Mouse (Mus musculus): ENCODE results near the gene Hs2st1.

Hs2st1 gene

DNA sequence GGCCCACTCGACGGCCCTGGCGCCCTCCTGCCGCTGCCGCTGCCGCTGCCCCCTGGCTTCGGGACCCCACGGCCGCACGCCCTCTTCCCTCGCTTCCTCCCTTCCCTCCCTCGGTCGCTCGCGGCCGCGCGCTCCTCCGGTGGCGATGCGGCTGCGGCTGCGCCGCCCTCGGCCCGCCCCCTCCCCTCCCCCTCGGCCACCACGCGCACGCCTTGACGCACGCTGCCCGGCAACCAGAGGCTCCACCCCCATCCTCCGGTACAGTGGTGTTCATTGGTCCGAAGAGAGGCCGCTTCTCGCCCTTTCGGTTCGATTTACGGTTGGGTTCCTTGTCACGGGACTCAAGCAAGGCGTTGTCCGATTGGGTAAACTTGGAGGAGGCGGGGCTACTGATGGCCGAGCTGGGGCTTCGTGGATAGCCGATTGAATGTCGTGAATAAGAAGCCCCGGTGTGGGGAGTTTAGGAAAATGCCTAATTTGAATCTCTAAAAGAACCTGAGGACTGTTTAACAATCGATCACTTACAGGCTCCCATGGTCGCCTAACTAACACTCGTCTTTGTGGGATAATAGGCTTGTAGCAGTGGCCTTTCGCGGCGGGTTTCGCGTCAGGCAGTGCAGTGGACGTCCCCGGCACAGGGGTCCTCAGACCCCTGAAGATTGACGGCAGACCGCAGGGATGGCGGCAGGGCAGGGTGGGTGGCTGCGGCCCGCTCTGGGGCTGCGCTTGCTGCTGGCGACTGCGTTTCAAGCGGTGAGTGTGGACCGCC lies at the start of gene Hs2st1, which contains the start of gene Selenof:
Gene Hs2st1, minus strand, starts transcription at position 135 of the 769 bp plus-strand sequence.
Gene Selenof, plus strand, starts transcription at position 258 of the 769 bp plus-strand sequence.
- peak; percentile 100 for DNase-seq (ENCODE audit: low read depth, low spot score)

DNA sequence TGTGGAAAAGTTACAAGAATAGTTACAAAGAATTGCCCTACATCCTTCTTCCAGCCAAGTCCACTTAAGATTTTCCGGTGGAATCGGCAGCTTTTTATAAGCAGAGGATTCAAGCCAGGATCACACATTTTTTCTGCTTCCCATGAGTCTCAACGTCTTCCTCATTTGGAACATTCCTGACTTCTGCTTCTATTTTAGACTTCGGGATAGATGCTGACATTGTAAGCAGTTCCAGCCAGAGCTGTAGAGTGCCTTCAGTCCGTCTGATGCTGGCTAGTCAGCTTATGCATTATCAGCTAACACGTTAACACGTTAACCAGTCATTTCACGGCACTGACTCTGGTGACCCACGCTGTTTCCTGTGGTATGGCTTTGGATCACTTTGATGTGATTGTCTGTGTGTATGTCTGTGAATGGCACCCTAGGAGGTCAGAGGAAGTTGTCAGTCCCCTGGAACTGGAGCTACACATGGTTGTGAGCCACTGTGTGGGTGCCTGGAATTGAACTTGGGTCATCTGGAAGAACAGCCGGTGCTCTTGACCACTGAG lies 47.7 kb upstream of the Hs2st1 start:
- no peak for DNase-seq (ENCODE audit: low read depth, low spot score)

- DNase-seq (ENCODE audit: low read depth, low spot score) = peak; percentile 83
Measured at GRCm38 (mm10) chr3:144616654-144617425, 46.9 kb upstream of the Hs2st1 start.

DNA sequence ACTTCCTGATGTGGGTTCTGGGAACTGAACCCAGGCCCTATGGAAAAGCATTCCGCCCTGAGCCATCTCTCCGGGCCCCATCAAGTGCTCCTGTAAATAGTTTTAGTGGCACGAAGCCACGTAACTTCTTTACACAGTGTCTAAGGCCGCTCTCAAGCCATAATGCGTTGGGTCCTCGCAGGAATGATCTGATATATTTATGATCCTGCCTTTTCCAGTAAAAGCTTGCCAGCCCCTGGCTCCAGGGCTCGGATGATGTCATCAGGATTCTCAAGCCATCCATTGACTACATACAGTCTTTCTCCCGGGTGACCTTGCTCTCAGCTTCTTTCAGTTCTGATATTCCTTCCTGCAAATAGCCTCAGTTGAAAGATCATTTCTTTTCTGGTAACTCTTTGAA lies 45.5 kb upstream of the Hs2st1 start:
- no peak for DNase-seq (ENCODE audit: low read depth, low spot score)

DNA sequence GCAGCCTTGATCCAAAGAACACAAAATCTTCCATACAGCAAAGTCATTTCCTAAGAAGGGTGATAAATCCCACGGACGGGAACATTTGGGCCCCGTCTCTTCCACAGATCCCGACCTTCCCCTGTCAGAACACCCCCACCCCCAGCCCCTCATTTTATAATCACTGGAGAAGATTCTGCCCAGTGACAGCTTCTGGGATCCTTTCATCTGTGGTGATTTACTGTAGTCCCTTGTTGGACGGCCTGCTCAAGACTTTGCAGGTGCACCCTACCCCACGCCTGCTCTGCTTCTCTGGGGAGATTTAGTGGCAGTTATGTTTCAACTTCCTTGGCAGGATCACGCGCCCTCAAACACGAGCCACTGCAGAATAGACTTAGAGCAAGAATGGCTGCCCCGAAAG lies 44.7 kb upstream of the Hs2st1 start:
- DNase-seq (ENCODE audit: low read depth, low spot score) = no peak

GRCm38 (mm10) chr3:144614277-144614676 lies 44.3 kb upstream of the Hs2st1 start:
- DNase-seq (ENCODE audit: low read depth, low spot score) = no peak

DNA sequence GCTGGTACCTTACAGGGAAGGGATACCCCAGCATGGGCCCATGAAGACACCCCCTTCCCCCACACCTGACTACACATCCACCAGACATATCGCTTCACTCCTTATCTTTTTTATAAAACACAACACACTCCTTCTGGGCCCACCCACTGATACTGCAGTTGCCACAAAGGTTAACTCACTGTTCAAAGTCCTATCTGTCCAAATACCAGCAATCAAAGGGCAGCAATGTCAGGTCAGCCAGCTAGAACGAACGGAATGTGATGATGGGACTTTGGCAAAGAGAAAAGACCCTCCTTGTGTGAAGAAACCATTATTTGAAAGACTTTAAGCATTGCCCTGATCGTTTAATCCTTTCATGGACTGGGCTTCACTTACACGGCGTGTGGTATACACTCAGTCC lies 42.4 kb upstream of the Hs2st1 start:
- DNase-seq (ENCODE audit: low read depth, low spot score) = no peak

DNA sequence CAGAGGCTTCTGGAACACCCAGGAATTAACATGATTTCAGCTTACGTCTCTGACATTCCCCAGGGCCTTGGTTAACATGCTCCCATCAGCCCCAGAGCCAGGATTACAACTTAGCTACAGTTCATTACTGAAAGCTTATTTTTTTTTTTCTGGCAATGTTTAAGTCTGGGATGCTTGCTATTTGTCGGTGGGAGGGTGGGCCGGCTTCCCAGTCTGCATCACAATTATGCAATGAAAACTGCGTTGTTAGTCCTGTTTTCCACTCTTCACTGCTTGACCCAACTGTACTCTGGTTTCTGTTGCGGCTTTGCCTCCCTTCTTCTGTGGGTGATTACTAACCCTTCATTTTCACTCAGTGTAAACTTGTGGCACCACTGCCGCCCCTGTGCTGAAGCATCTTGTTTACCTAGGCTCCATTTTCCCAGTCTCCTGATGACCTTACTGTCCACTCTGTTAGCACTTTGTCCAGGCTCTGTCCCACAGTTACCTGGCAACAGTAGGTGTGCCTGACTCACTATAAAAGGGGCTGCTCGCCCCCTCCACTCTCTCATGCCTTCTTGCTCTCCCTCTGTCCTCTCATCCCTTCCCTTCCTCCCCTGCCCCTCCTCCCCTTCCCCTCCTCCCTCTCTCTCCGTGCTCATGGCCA lies 41.8 kb upstream of the Hs2st1 start:
- no peak for DNase-seq (ENCODE audit: low read depth, low spot score)

DNA sequence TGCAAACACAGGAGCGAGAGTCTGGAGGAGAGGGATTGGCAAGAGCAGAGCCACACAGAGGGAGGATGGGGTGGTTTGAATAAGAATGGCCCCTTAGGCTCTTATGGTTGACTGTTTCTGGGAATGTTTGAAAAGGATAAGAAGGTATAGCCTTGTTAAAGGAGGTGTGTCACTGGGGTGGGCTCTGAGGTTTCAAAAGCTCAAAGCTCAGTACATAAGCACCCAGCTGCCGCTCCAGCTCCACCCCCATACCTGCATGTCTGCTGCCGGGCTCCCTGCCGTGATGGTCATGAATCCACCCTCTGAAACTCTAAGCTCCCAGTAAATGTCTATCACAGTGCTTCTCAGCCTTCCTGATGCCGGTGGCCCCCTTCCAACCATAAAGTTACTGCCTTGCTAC lies 40.8 kb upstream of the Hs2st1 start:
- DNase-seq (ENCODE audit: low read depth, low spot score) = peak; percentile 96

- no peak for DNase-seq (ENCODE audit: low read depth, low spot score)
Measured at GRCm38 (mm10) chr3:144608090-144608489, 38.1 kb upstream of the Hs2st1 start.

- DNase-seq (ENCODE audit: low read depth, low spot score) = peak; percentile 73
Measured at GRCm38 (mm10) chr3:144606449-144606848, 36.5 kb upstream of the Hs2st1 start.

DNA sequence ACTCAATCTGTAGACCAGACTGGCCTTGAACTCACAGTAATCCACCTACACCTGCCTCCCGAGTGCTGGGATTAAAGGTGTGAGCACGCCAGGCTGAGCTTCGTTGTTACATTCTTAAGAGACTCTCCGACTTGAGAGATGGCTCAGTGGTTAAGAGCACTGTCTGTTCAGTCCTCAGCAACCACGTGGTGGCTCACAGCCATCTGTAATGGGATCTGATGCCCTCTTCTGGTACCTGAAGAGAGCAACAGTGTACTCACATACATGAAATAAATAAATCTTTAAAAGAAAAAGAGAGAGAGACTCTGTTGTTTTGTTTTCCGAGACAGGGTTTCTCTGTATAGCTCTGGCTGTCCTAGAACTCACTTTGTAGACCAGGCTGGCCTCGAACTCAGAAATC lies 35.8 kb upstream of the Hs2st1 start:
- peak; percentile 73 for DNase-seq (ENCODE audit: low read depth, low spot score)

- no peak for DNase-seq (ENCODE audit: low read depth, low spot score)
Measured at GRCm38 (mm10) chr3:144604205-144604604, 34.2 kb upstream of the Hs2st1 start.

DNA sequence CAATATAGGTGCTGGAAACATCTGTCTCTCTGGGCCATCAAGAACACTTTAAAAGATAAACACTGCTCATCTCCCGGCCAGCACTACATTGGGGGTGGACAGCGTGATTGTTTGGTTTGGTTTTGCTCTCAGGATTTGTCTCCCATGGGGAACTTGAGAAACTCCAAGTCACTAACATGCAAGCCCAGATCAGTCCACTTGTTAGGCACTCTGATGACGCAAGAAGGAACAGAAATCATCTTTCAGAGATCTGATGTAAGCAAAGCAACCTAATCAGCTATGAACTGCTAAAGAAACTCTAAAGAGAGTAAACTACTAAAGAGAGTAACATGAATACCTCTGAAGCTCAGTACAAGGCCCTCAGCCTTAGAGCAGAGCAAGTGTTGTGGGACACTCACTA lies 33.6 kb upstream of the Hs2st1 start:
- no peak for DNase-seq (ENCODE audit: low read depth, low spot score)

DNA sequence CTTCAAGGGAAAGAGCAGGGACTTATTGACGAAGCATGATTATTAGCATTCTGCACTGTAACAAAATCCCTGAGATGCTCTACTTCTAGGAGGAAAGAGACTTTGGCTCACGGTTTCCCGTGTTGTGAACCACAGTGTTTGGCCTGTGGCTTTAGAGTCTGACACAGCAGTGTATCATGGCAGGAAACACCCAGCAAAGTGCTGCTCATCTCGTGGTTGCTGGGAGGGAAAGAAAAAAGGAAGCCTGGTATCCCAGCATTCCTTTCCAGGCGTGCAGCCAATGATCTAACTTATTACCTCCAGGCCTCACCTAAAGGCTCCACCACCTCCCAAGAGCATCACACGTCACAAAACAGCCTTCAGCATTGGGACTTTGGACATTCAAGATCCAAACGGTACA lies 32.8 kb upstream of the Hs2st1 start:
- DNase-seq (ENCODE audit: low read depth, low spot score) = no peak

DNA sequence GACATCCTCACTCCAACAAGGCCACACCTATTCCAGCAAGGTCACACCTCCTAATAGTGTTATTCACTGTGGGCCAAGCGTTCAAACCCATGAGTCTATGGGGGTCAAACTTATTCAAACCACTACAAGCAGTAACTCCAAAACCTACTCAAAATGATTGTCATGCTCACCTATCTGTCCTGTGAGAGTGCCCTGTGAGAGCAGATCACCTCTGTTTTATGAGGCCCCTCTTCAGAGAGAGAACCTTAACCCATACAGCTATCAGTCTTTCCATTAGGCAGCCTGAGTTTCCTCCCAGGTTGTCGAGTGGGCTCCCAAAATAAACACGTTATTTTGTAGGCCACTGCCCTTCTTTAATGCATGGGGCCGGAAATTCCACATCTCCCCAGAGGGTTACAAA lies 32.4 kb upstream of the Hs2st1 start:
- no peak for DNase-seq (ENCODE audit: low read depth, low spot score)

- DNase-seq (ENCODE audit: low read depth, low spot score) = no peak
Measured at GRCm38 (mm10) chr3:144597790-144598467, 27.9 kb upstream of the Hs2st1 start.

GRCm38 (mm10) chr3:144597121-144597520 lies 27.1 kb upstream of the Hs2st1 start:
- DNase-seq (ENCODE audit: low read depth, low spot score) = no peak

DNA sequence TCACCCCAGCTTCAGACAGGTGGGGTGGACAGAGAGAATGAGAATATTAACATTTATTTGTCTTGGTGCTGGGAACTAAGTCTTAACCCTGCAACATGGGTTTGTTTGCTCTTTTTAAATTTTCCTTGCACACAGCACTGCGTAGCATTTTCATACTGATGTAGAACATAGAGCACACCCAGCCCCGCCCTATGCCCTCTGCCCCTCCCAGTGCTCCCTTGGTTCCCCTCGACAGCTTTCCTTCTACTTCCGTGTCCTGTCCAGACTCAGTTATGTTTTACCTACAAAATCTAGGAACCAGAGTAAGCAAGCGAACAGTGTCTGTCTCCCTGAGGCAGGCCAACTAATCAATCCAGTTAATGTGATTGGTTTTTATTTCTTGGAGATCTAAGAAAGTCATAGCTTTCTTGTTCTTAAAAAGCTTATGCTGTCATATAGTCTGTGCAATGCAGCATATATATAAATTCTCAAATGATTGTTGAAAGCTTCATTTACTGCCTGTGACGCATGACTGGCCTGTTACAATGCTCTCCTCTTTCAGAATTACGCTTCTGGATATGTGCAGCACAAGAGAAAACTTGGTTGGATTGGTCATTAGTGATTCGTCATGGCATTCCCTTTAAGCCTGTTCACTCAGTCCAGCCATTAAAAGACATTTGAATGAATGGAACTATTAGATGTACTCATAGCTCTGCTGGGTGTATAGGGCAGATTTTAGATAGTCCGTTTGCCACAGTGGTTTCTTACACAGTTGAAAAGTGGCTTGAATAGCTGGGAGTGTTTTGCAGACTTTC lies 23.2 kb upstream of the Hs2st1 start:
- no peak for DNase-seq (ENCODE audit: low read depth, low spot score)

GRCm38 (mm10) chr3:144589189-144589890 lies 19.4 kb upstream of the Hs2st1 start:
- DNase-seq (ENCODE audit: low read depth, low spot score) = no peak

Data from R1 (cell line).